Mouse (Mus musculus) liver, embryonic 14.5 days (tissue): ENCODE measurements around the gene Fgfr2.

Experiments
- CTCF ChIP-seq: IDR thresholded peaks from 2 replicates; pipeline ENCODE4 v1.5.1; 2016; ENCODE audit warnings: antibody characterized with exemption, low read depth, control low read depth
- EP300 ChIP-seq: IDR thresholded peaks from 2 replicates; pipeline ENCODE4 v1.6.1; 2016; ENCODE audit warnings: antibody characterized with exemption, low read depth

DNA sequence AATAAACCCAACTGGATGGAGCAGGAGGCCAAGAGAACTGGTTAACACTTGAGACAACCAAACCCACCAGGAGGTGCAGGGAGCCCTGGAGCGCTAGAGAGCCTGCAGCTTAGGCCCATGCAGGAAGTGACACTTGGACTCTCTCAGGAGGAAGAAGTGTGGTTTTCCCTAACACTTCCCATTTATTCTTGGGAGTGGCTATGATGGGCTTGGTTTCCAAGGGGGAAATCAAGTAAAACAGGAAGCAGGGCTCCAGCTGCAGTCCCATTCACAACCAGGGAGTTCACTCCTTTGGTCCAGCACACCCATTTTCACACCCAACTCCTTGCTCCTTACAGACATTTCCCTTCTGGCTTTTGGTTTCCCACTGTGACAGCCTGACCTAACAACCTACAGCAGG lies 44.2 kb downstream of the Fgfr2 start:
- TF ChIP-seq EP300 (no peak), CTCF (no peak)
